Mouse (Mus musculus) midbrain, embryonic 10.5 days (tissue): ENCODE results near the gene Slc17a2. TPM values are rescaled to one million over a fixed set of nuclear protein-coding genes. Genes with fewer than 3 reads are reported as not detected.
"Not testable (repeated sequence)": the region's sequence is repeated elsewhere in the genome, so short reads cannot be mapped to it uniquely, and the experiment has no call there.

Experiments used
- DNase-seq: peaks from one replicate; pipeline ENCODE4 v3.0.0-alpha.2; 2017; ENCODE audit warnings: low spot score
- H3K27ac ChIP-seq: fragments of 300-500 bp; sonication (generic); replicated peaks from 2 replicates; pipeline ENCODE4 v1.5.1; 2016; ENCODE audit warnings: mild to moderate bottlenecking
- H3K27me3 ChIP-seq: fragments of 300-500 bp; sonication (generic); 2 replicates; pipeline ENCODE4 v1.6.1; 2016; ENCODE audit warnings: low read depth, mild to moderate bottlenecking; ENCODE audit not compliant: poor library complexity, severe bottlenecking
- H3K36me3 ChIP-seq: fragments of 300-500 bp; sonication (generic); 2 replicates; pipeline ENCODE4 v1.6.1; 2016; ENCODE audit warnings: mild to moderate bottlenecking, moderate library complexity
- H3K4me1 ChIP-seq: fragments of 300-500 bp; sonication (generic); 2 replicates; pipeline ENCODE4 v1.6.1; 2016
- H3K4me3 ChIP-seq: fragments of 300-500 bp; sonication (generic); 2 replicates; pipeline ENCODE4 v1.5.1; 2016; ENCODE audit warnings: mild to moderate bottlenecking, moderate library complexity
- H3K9me3 ChIP-seq: fragments of 300-500 bp; sonication (generic); replicated peaks from 2 replicates; pipeline ENCODE4 v1.6.1; 2016; ENCODE audit warnings: mild to moderate bottlenecking
- WGBS: fragments of 180-500 bp; shearing (Covaris S2); methylation state at CpG from one replicate; pipeline ENCODE4 v1.1.7; 2016; 5-methylcytosine and 5-hydroxymethylcytosine counted together
- polyA plus RNA-seq: library from polyadenylated mRNA; unstranded; fragments of >200 nt; fragmentation: Nextera tagmentation; extraction: Ambion mirVana; gene quantifications from 2 replicates; pipeline ENCODE4 v1.2.1, GENCODE M21; 2016

Gene Slc17a2
- polyA plus RNA-seq, 1 experiment from 2014 or later = not detected

DNA sequence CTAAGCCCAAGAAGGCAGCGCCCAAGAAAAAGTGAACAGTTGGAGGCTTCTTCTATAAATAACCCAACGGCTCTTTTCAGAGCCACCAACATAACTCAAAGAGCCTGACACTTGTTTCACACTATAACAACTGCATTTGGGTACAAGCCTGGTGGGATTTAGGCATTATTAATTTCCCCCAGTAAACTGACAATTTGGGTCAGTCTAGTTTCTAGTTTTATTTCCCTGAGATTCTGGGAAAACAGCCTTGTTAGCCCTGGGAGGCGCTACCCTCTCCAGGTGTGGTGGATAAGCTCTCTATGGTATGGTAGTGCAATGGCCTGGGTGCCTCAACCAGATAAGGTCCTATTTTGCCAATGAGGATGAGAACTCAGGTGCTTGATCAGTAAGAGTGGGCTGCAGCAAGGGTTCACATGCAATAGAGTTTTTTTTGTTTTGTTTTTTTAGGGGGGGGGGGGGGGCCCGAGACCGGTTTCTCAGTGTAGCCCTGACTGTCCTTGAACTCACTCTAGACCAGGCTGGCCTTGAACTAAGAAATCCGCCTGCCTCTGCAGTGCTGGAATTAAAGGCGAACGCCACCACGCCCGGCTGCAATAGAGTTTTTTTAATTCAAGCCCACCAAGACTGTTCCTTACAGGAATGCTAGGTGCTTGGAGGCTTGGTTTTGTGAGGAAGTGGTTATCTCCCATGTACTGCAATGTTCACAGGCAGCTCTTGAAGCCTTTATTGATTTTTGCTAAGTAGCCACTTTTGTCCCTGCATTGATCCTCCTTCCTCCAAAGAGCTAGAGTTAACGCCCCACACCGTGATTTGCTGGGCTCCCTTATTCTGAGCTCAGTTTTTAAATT is 42.2 kb upstream of the Slc17a2 start:
- 27% methylated on average over 12 of the region's 12 CpGs for WGBS
- peak overlapping the region; percentile 92 for H3K27ac ChIP-seq
- peak; percentile 52 for DNase-seq

GRCm38 (mm10) chr13:23765172-23765513 is 41.6 kb upstream of the Slc17a2 start:
- Histone ChIP-seq H3K9me3 (no peaks in the 10 kb centered on the region), H3K4me1 (peaks cover 30% of the 10 kb centered on the region), H3K27ac (peak overlapping the region; percentile 92; the same call in 1 of the 2 replicates), H3K4me3 (peak overlapping the region; percentile 69), H3K36me3 (no peaks in the 10 kb centered on the region), H3K27me3 (no peaks in the 10 kb centered on the region)
- 75% methylated on average over 1 of the region's 1 CpGs for WGBS
- no peak for DNase-seq

More for the DNA sequence above, 42.2 kb upstream of the Slc17a2 start:
- H3K27me3 ChIP-seq = no peaks in the 10 kb centered on the region
- H3K4me1 ChIP-seq = peaks cover 36% of the 10 kb centered on the region
- H3K4me3 ChIP-seq = peak overlapping the region; percentile 69
- H3K36me3 ChIP-seq = no peaks in the 10 kb centered on the region
- H3K9me3 ChIP-seq = no peaks in the 10 kb centered on the region

DNA sequence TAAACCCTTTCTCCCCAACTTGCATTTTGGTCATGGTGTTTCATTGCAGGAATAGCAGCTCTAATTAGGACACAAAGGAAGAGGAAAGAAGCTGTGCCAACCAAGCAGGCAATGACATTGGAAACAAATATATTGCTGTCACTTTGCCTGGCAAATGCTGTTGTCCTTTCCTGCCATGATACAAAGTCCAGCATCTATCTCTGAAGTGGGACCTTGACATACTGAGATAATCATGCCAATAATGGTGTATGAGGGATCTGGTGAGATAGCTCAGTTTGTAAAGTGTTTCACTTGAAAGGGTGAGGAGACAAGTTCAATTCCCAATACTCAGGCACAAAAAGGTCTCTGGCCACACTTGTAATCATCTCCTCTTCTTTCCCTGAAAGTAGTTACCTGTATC is 40.0 kb upstream of the Slc17a2 start:
- no peak for DNase-seq
- Histone ChIP-seq H3K27me3 (no peaks in the 10 kb centered on the region), H3K27ac (no peak overlapping the region), H3K4me1 (peaks cover 26% of the 10 kb centered on the region), H3K9me3 (no peaks in the 10 kb centered on the region), H3K4me3 (no peak overlapping the region), H3K36me3 (no peaks in the 10 kb centered on the region)

- no peak overlapping the region for H3K27ac ChIP-seq
- no peak for DNase-seq
- H3K27me3 ChIP-seq = no peaks in the 10 kb centered on the region
- no peak overlapping the region for H3K4me3 ChIP-seq
- WGBS = 51% methylated on average over 5 of the region's 5 CpGs
- H3K9me3 ChIP-seq = no peaks in the 10 kb centered on the region
- no peaks in the 10 kb centered on the region for H3K36me3 ChIP-seq
- H3K4me1 ChIP-seq = peaks cover 30% of the 10 kb centered on the region
Observed at GRCm38 (mm10) chr13:23768834-23769397, 37.9 kb upstream of the Slc17a2 start.

DNA sequence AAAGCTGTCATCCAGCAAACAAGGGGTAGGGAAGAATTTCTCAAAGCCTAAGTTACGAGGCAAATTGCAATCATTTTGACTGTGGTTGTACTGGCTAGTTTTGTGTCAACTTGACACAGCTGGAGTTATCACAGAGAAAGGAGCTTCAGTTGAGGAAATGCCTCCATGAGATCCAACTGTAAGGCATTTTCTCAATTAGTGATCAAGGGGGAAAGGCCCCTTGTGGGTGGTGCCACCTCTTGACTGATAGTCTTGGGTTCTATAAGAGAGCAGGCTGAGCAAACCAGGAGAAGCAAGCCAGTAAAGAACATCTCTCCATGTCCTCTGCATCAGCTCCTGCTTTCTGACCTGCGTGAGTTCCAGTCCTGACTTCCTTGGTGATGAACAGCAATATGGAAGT is 37.2 kb upstream of the Slc17a2 start, which contains the start of gene Trim38:
Gene Trim38, plus strand, starts transcription at position 301 of the 400 bp plus-strand sequence.
- H3K27ac ChIP-seq, H3K27me3 ChIP-seq, DNase-seq, H3K9me3 ChIP-seq, H3K36me3 ChIP-seq, H3K4me3 ChIP-seq: not testable (repeated sequence)
- 93% methylated on average over 2 of the region's 2 CpGs for WGBS
- H3K4me1 ChIP-seq = peaks cover 23% of the 10 kb centered on the region

DNA sequence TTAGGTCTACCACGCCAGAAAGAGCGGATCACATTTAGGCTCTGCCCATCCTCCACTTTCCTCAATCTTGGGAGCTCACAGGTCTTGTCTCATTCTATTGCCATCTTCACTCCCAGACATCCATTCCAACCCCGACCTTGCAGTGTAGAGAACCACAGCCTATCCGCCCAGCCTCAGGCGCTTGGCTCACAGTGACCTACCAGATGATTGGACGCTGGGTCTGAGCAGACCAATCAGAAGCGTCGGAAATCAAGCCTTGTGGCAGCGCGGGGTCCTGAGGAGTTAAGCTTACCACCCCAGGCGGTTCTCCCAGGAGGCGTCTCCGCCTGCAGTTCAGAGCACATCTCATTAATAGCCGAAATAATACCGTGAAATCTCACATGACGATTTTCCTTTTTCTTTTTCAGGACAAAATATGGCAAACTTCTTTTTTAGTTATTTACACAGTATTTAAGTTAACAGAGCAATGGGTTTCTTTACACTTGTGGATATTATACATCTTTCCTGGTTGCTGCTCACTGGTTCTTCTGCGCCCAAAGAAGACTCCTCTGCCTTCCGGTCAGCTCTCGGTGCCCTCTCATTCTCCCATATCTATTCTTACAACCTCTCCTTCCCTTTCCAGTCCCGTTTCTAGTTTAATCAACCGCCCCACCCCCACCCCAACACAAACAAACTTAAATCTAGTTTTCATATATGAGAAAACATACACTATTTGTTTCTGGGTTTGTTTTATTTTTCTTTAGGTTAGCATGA is 34.1 kb upstream of the Slc17a2 start:
- H3K4me1 ChIP-seq = peaks cover 17% of the 10 kb centered on the region
- peak; percentile 73 for DNase-seq
- H3K36me3 ChIP-seq = no peaks in the 10 kb centered on the region
- H3K4me3 ChIP-seq = peak overlapping the region; percentile 30
- H3K9me3 ChIP-seq = no peaks in the 10 kb centered on the region
- 21% methylated on average over 21 of the region's 21 CpGs for WGBS
- H3K27me3 ChIP-seq = no peaks in the 10 kb centered on the region
- no peak overlapping the region for H3K27ac ChIP-seq

DNA sequence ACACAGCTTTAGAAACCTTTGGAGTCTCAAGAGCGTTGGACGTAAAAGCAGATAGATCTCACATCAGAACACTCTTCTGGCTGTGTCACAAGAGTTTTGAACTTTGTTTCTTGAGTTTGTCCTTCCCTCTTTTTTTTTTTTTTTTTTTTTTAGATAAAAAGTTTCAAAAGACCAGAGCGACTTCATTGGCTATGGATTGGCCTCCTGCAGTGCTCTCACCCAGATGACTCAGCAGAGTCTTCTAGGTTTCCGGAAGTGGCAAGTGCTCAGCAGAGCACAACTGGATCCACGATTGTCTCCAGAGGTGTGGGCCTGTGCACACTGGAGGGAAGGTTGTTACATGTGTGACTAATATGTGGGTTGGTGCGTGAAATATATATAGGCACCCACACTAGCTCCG is 28.5 kb upstream of the Slc17a2 start:
- Histone ChIP-seq H3K36me3 (no peaks in the 10 kb centered on the region), H3K4me1 (0 out of 2 replicates have a peak, but pooled peaks cover under 1% of the 10 kb centered on the region), H3K27me3 (no peaks in the 10 kb centered on the region), H3K4me3 (no peak overlapping the region), H3K9me3 (no peaks in the 10 kb centered on the region), H3K27ac (no peak overlapping the region)
- 91% methylated on average over 7 of the region's 7 CpGs for WGBS
- DNase-seq = no peak

DNA sequence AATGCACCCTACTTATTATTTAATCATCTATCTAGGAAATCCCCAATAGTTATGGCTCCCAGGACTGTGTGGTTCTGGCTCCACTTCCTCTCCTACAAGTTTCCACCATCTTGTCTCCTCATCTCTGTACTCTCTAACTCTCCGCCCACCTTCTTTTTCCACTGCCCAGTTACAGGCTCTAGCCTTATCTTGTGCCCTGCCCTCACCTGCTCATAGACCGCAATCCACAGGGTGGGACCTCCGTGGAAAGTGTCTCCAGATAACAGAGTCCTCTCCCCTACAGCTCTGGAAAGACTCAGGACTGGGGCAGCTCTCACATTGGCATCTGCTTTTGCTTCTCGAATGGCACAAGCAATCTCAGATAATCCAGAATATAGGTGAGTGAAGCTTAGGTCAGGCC is 27.8 kb upstream of the Slc17a2 start:
- Histone ChIP-seq H3K36me3 (no peaks in the 10 kb centered on the region), H3K9me3 (no peaks in the 10 kb centered on the region), H3K27ac (no peak overlapping the region), H3K4me3 (no peak overlapping the region), H3K27me3 (no peaks in the 10 kb centered on the region), H3K4me1 (no peaks in the 10 kb centered on the region)
- no peak for DNase-seq
- WGBS = 88% methylated on average over 4 of the region's 4 CpGs

DNA sequence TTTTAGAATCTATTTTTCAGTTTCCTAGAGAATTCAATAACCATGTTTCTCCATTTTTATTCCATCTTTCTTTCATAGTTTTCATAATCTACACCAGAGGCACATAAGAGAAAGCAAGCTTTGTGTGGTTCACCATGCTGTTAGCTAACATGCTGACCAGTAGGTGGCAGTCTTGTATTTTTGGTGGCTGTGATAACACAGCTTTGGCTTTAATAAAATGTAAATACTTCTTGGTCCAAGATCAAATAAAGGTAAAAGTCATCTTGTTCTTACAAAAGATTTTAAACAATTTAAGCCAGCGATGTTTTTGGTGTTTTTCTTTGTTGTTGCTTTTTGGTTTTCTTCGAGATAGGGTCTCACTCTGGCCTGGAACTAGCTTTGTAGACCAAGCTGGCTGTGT is 14.3 kb upstream of the Slc17a2 start:
- WGBS = 44% methylated on average over 2 of the region's 2 CpGs
- no peaks in the 10 kb centered on the region for H3K27me3 ChIP-seq
- no peaks in the 10 kb centered on the region for H3K9me3 ChIP-seq
- H3K27ac ChIP-seq = no peak overlapping the region
- H3K4me3 ChIP-seq = no peak overlapping the region
- H3K36me3 ChIP-seq = no peaks in the 10 kb centered on the region
- DNase-seq = no peak
- no peaks in the 10 kb centered on the region for H3K4me1 ChIP-seq

GRCm38 (mm10) chr13:23799405-23799804 is 7.4 kb upstream of the Slc17a2 start:
- Histone ChIP-seq H3K27ac (no peak overlapping the region), H3K9me3 (no peaks in the 10 kb centered on the region), H3K36me3 (no peaks in the 10 kb centered on the region), H3K4me3 (no peak overlapping the region), H3K27me3 (no peaks in the 10 kb centered on the region), H3K4me1 (no peaks in the 10 kb centered on the region)
- DNase-seq = no peak
- WGBS = 86% methylated on average over 5 of the region's 5 CpGs

- Histone ChIP-seq H3K36me3 (no peaks in the 10 kb centered on the region), H3K27me3 (no peaks in the 10 kb centered on the region), H3K4me1 (no peaks in the 10 kb centered on the region), H3K4me3 (no peak overlapping the region), H3K27ac (no peak overlapping the region), H3K9me3 (no peaks in the 10 kb centered on the region)
- DNase-seq = no peak
- WGBS = 72% methylated on average over 2 of the region's 2 CpGs
Observed at GRCm38 (mm10) chr13:23804532-23804931, 2.3 kb upstream of the Slc17a2 start.

GRCm38 (mm10) chr13:23816148-23816547 is 9.4 kb downstream of the Slc17a2 start:
- Histone ChIP-seq H3K9me3 (no peaks in the 10 kb centered on the region), H3K4me3 (no peak overlapping the region), H3K36me3 (no peaks in the 10 kb centered on the region), H3K27me3 (no peaks in the 10 kb centered on the region), H3K27ac (no peak overlapping the region), H3K4me1 (no peaks in the 10 kb centered on the region)
- no peak for DNase-seq
- 77% methylated on average over 2 of the region's 2 CpGs for WGBS
